Mouse (Mus musculus) urinary bladder, postnatal 0 days (tissue): ENCODE measurements around the gene Lrrc32. TPM values are rescaled to one million over a fixed set of nuclear protein-coding genes. Genes with fewer than 3 reads are reported as not detected.

ENCODE experiments used
- polyA plus RNA-seq: library from polyadenylated mRNA; unstranded; fragments of >200 nt; fragmentation: Nextera tagmentation; extraction: Ambion mirVana; gene quantifications from 2 replicates; pipeline ENCODE4 v1.2.1, GENCODE M21; 2015

The Lrrc32 gene
- polyA plus RNA-seq, result 9.2 and 9.4 TPM in 2 replicates

GRCm38 (mm10) chr7:98489131-98489530 lies at the start of gene Lrrc32:
Gene Lrrc32, plus strand, starts transcription at chr7:98489283.

GRCm38 (mm10) chr7:98439956-98440466 lies 49.1 kb upstream of the Lrrc32 start, which contains the start of gene Gucy2d:
Gene Gucy2d, plus strand, starts transcription at chr7:98440416.

Other genes with a start within 250 kb of the Lrrc32 start
- 34.2 and 35.7 TPM in 2 replicates for gene Acer3, start 168.1 kb upstream of the Lrrc32 start, polyA plus RNA-seq
- gene Tsku, start 128.0 kb upstream of the Lrrc32 start, polyA plus RNA-seq, result 7.9 and 8.6 TPM in 2 replicates
- gene Gucy2d, start 48.9 kb upstream of the Lrrc32 start, polyA plus RNA-seq, result not detected in 2 replicates
- 8.2 TPM in 2 replicates for gene Emsy, start 167.5 kb downstream of the Lrrc32 start, polyA plus RNA-seq
- gene Thap12, start 213.8 kb downstream of the Lrrc32 start, polyA plus RNA-seq, result 31.7 and 40.5 TPM in 2 replicates